Mouse (Mus musculus) forebrain, postnatal 0 days (tissue): ENCODE measurements at regions not wholly inside any gene's neighbourhood (a gene's known extent, or its start where the extent isn't known, plus 50 kb on each side); places are given as distances from the start of the nearest gene placed in this dataset.

Source experiments
- ATAC-seq: fragments of 200-750 bp; cut with Nextera tagmentation; 2 replicates; pipeline ENCODE4 v1.8.0; 2017; ENCODE audit warnings: mild to moderate bottlenecking, moderate library complexity
- DNase-seq: peaks from one replicate; pipeline ENCODE4 v3.0.0-alpha.2; 2015
- H3K27ac ChIP-seq: fragments of 300-500 bp; sonication (generic); 2 replicates; pipeline ENCODE4 v1.5.1; 2014; ENCODE audit warnings: low read depth, mild to moderate bottlenecking, antibody characterized with exemption, low read length, moderate library complexity, mixed read lengths
- H3K27me3 ChIP-seq: fragments of 300-500 bp; sonication (generic); 2 replicates; pipeline ENCODE4 v1.6.1; 2014; ENCODE audit warnings: mild to moderate bottlenecking, low read length, mixed read lengths; ENCODE audit not compliant: insufficient read depth
- H3K36me3 ChIP-seq: fragments of 300-500 bp; sonication (generic); 2 replicates; pipeline ENCODE4 v1.6.1; 2014; ENCODE audit warnings: mild to moderate bottlenecking, moderate library complexity; ENCODE audit not compliant: insufficient read depth
- H3K4me1 ChIP-seq: fragments of 300-500 bp; sonication (generic); 2 replicates; pipeline ENCODE4 v1.6.1; 2014; ENCODE audit warnings: antibody characterized with exemption; ENCODE audit not compliant: insufficient read depth
- H3K4me2 ChIP-seq: fragments of 300-500 bp; sonication (generic); 2 replicates; pipeline ENCODE4 v1.6.1; 2014; ENCODE audit warnings: low read depth, mild to moderate bottlenecking, moderate library complexity
- H3K4me3 ChIP-seq: fragments of 300-500 bp; sonication (generic); 2 replicates; pipeline ENCODE4 v1.5.1; 2014; ENCODE audit warnings: low read depth, low read length, mixed read lengths
- H3K9ac ChIP-seq: fragments of 300-500 bp; sonication (generic); 2 replicates; pipeline ENCODE4 v1.6.1; 2014; ENCODE audit warnings: mild to moderate bottlenecking
- H3K9me3 ChIP-seq: fragments of 300-500 bp; sonication (generic); 2 replicates; pipeline ENCODE4 v1.6.1; 2016; ENCODE audit warnings: low read length
- CTCF ChIP-seq: sonication (generic); IDR thresholded peaks from 2 replicates; pipeline ENCODE4 v1.5.1; 2016; ENCODE audit warnings: antibody characterized with exemption, control low read depth, low read depth
- WGBS: fragments of 180-500 bp; shearing (Covaris S2); extraction: QIAGEN DNeasy Blood & Tissue Kit; methylation state at CpG from one replicate; pipeline ENCODE4 v1.1.7; 2014; 5-methylcytosine and 5-hydroxymethylcytosine counted together

DNA sequence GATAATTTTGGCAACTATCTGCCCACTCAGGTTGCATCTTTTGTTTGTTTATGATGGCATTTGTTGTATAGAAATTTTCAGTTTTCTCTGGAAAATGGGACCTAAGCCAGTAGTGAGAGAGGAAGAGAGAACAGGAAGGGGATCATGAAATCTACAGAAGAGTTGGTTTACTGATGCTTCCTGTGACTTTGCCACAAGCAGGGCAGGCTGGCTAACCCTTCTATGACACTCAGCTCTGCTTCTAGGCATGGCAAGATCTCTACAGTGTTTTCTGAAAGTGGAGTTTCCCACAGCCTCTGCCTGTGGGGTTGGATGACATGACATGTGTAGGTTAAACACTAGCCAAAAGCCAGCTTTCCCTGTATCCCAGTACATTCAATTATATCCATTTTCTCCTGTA is 217.7 kb upstream of the Jun start:
- Histone ChIP-seq H3K9me3 (no peaks in the 10 kb centered on the region), H3K4me2 (no peak overlapping the region), H3K36me3 (no peaks in the 10 kb centered on the region), H3K27me3 (no peaks in the 10 kb centered on the region), H3K4me1 (no peaks in the 10 kb centered on the region), H3K27ac (no peak overlapping the region), H3K4me3 (no peak overlapping the region), H3K9ac (no peak overlapping the region)
- ATAC-seq (no peak), DNase-seq (no peak)
- TF ChIP-seq CTCF = no peak

DNA sequence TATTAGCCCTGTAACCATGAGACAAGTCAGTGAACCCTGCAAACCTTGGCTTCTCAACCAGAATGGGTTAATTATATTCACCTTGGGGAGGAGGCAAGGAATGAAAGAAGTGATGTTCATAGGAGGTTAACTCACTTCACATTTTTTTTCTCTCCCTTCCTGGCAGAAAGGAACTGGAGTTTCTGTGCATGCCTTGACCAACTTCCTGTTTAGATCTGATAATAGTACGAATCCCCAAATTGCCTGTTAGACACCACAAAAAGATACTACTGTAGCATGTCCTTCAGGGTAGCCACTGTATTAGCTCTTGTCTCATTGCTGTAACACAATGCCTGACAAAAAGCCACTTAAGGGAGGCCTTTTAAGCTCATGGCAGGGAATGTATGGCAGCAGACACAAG is 218.4 kb upstream of the Jun start:
- no peaks in the 10 kb centered on the region for H3K4me1 ChIP-seq
- no peak overlapping the region for H3K27ac ChIP-seq
- 92% methylated on average over 1 of the region's 1 CpGs for WGBS
- no peaks in the 10 kb centered on the region for H3K9me3 ChIP-seq
- H3K4me2 ChIP-seq = no peak overlapping the region
- no peak overlapping the region for H3K9ac ChIP-seq
- no peak overlapping the region for H3K4me3 ChIP-seq
- ATAC-seq = no peak
- H3K36me3 ChIP-seq = no peaks in the 10 kb centered on the region
- no peak for DNase-seq
- no peak for TF ChIP-seq CTCF
- H3K27me3 ChIP-seq = no peaks in the 10 kb centered on the region

DNA sequence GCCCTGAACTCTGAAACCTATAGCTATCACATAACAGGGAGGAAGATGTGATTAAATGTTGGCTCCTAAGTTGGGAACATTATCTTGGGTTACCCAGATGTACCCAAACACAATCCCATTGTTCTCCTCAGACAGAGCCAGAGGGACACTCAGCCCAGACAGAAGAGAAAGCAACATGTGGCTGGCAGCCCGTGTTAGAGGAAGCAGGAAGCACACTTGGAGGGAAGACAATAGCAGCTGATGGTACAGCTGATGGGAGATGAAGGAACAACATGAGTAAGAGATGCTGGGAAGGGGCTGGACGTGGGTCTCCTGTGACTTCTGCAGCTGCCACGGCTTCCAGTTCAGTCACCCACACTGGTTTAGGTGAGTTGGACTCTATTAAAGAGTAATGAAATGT is 224.2 kb upstream of the Jun start:
- Histone ChIP-seq H3K9me3 (no peaks in the 10 kb centered on the region), H3K9ac (no peak overlapping the region), H3K4me2 (no peak overlapping the region), H3K27me3 (no peaks in the 10 kb centered on the region), H3K4me1 (no peaks in the 10 kb centered on the region), H3K4me3 (no peak overlapping the region), H3K27ac (no peak overlapping the region), H3K36me3 (no peaks in the 10 kb centered on the region)
- no peak for ATAC-seq
- TF ChIP-seq CTCF = no peak
- no peak for DNase-seq
- 70% methylated on average over 3 of the region's 3 CpGs for WGBS

DNA sequence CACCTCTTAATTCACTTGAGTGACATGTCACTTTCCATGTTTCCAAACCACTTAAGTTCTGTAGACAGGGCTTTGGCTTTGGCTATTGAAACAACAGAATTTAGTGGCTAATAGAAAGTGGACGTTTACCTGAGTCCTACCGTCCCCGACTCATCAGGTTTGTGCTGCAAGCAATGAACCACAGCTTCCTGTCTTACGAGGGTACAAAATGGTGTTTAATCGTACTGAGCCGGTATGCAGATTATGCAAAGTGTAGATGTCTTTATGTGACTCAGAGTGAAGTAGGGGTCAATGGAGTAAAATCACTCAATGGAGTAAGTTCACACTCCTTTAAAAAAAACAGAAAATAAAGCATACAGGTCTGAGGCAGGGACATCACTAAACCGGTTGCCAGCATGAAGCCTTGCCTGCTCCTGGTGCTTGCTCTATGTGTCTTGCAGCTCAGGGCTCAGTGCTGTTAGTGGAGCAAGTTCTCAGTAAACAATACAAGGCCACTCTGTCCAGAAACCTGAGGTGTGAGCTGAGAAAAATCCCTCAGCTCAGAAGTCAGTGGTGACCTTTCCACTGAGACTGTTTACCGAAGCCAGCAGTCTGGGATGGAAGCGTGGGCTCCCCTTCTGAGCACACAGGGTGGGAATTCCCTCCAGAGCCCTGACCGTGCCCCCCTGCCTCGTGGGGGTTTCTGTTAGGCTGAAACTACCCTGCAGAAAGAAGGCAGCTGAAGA is 226.1 kb upstream of the Jun start:
- Histone ChIP-seq H3K27me3 (no peaks in the 10 kb centered on the region), H3K4me2 (no peak overlapping the region), H3K4me3 (no peak overlapping the region), H3K27ac (no peak overlapping the region), H3K9me3 (no peaks in the 10 kb centered on the region), H3K36me3 (no peaks in the 10 kb centered on the region), H3K9ac (no peak overlapping the region), H3K4me1 (no peaks in the 10 kb centered on the region)
- DNase-seq (no peak), ATAC-seq (no peak)
- whole genome bisulfite sequencing = 35% methylated on average over 11 of the region's 11 CpGs
- TF ChIP-seq CTCF = no peak

DNA sequence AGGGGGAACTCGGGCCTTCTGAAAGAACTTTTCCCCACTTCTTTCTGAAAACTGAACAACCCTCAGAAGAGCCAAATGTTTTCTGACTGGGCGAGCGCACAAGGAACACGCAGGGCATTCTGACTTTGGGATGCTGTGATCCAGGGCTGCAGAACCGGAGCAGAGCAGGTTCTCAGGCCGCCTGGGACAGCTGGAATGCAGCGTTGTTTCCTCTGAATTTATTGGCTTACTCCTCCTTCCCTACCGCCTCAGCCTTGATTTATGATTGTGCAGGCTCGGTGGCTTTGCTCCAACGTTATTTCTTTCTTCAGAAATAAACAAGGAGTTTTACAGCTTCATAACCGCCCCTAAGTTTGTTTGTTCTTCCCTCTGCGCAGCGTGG is 226.7 kb upstream of the Jun start:
- H3K4me2 ChIP-seq = no peak overlapping the region
- H3K36me3 ChIP-seq = no peaks in the 10 kb centered on the region
- no peaks in the 10 kb centered on the region for H3K27me3 ChIP-seq
- H3K4me3 ChIP-seq = no peak overlapping the region
- no peaks in the 10 kb centered on the region for H3K9me3 ChIP-seq
- TF ChIP-seq CTCF = no peak
- 47% methylated on average over 13 of the region's 13 CpGs for WGBS
- ATAC-seq (no peak), DNase-seq (no peak)
- no peak overlapping the region for H3K27ac ChIP-seq
- no peak overlapping the region for H3K9ac ChIP-seq
- no peaks in the 10 kb centered on the region for H3K4me1 ChIP-seq

DNA sequence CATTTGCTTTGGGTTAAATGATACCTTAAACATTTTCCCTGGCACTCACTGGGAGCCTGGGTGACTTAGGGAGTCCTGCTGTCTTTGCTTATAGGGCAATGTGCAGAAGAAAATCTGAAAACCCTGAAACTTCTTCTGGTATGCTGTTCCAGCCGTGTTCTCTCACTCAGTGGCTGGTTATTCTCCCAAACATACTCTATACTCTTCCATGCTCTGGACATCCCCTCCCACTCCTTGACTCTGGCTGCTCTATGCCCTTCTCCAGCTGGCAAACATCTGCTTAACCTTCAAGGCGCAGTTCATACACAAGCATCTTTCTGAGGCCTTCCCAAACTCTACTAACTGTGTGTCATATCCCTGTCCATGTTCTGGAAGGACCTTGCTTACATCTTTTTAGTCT is 227.2 kb upstream of the Jun start:
- Histone ChIP-seq H3K9me3 (no peaks in the 10 kb centered on the region), H3K4me3 (no peak overlapping the region)

DNA sequence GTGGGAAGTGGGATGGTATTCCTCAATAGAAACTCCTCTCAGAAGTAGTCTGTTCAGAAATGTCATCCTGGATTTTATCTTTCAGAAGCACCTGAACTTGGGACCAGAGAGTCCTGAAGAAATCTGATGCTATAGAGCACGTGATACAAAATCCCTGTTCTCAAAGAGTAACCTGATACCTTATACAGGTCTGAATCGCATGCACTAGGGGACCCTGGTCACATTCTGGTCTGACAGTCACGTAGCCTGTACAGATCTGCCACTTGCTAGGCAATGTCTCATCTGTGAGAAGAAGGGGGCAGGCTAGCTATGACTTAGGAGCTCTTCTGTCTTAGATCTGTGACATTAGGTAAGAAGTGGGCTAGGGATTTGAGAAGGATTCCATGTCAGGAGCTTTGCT is 230.1 kb upstream of the Jun start:
- Histone ChIP-seq H3K27ac (no peak overlapping the region), H3K27me3 (no peaks in the 10 kb centered on the region), H3K9me3 (no peaks in the 10 kb centered on the region), H3K9ac (no peak overlapping the region), H3K36me3 (no peaks in the 10 kb centered on the region), H3K4me1 (no peaks in the 10 kb centered on the region), H3K4me3 (no peak overlapping the region), H3K4me2 (no peak overlapping the region)
- no peak for ATAC-seq
- no peak for DNase-seq
- no peak for TF ChIP-seq CTCF
- WGBS = 64% methylated on average over 3 of the region's 3 CpGs

More for the DNA sequence above, 227.2 kb upstream of the Jun start:
- ATAC-seq = no peak
- no peak overlapping the region for H3K4me2 ChIP-seq
- H3K27ac ChIP-seq = no peak overlapping the region
- whole genome bisulfite sequencing = 89% methylated on average over 2 of the region's 2 CpGs
- no peak for DNase-seq
- H3K9ac ChIP-seq = no peak overlapping the region
- no peaks in the 10 kb centered on the region for H3K27me3 ChIP-seq
- no peaks in the 10 kb centered on the region for H3K36me3 ChIP-seq
- no peak for TF ChIP-seq CTCF
- H3K4me1 ChIP-seq = no peaks in the 10 kb centered on the region

DNA sequence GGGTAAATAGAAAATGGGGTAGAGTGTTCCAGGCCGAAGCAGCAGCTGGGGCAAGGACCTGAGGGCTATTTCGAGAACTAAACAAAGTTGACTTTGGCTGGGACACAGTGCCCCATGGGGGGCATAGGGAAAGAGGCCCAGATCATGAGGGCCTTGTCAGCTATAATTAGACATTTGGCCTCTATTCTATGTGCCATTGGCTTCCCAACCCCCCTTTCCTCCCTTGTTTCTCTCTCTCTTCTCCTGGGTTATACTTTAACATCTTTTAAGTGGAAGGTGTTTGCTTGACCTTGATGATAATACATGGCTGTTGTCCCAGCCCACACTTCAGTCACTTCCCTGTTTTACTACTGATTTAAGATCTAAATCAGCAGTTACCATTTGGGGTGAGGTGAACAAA is 231.8 kb upstream of the Jun start:
- no peak for TF ChIP-seq CTCF
- H3K27me3 ChIP-seq = no peaks in the 10 kb centered on the region
- no peak overlapping the region for H3K4me2 ChIP-seq
- H3K9ac ChIP-seq = no peak overlapping the region
- 87% methylated on average over 2 of the region's 2 CpGs for WGBS
- no peaks in the 10 kb centered on the region for H3K9me3 ChIP-seq
- H3K36me3 ChIP-seq = no peaks in the 10 kb centered on the region
- DNase-seq = no peak
- H3K27ac ChIP-seq = no peak overlapping the region
- no peak overlapping the region for H3K4me3 ChIP-seq
- no peaks in the 10 kb centered on the region for H3K4me1 ChIP-seq
- ATAC-seq = no peak
